Mouse (Mus musculus): Measurements from ENCODE around the gene Pth2r.

DNA sequence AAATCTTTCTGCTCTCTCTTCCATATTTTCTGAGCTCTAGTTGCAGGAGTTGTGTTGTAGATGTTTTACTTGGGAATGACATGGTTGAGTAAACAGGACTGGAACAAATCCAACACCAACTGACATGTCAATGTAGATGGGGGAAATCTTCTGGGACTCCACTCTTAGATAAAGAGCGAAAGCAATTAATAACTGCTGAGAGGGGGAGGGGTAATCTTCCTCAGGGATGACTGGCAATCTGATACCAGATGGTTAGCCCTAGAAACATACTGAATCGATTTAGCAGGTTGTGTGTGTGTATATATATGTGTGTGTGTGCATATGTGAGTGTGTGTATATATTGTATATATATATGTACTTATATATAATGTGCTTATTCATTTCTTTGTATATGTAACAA is 58.4 kb downstream of the Pth2r start:
- TF ChIP-seq CTCF (IDR thresholded peaks at IDR 0.05; ENCODE audit: borderline replicate concordance, insufficient read depth, low read depth, low read length) (no peak), POLR2A (IDR thresholded peaks at IDR 0.05; ENCODE audit: borderline replicate concordance, insufficient read depth, low read length) (no peak)
